Comparison of ENCODE assay signal across 21 mouse cellular contexts in the genomic region with DNA sequence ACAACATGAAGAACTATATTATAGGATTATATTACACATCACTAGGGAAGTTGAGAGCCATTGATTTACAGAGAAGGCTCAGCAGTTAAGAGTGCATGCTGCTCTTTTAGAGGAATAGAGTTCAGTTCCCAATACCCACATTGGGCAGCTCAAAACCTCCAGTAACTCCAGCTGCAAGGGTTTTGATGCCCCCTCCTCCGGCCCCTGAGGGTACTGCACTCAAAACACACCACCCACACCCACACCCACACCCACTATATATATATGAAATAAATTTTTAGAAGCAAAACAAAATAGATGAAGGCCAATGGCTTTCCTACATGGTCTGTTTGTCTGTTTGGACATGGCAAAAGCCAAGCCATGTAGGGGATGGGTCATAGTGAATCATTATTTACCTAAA. TPM values are rescaled to one million over a fixed set of nuclear protein-coding genes. Genes with fewer than 3 reads are reported as not detected.
DNase-seq lines count a peak whose midpoint lies in the region; ATAC-seq and TF ChIP-seq lines count a peak whose summit lies in the region.
"Had no signal": no experiment of that assay in that cellular context is flagged by ENCODE, and none has a peak within 500 bp of the region (broad histone marks: within the 10 kb centered on the region; RNA-seq: fewer than 3 reads in every experiment).

No protein-coding gene starts in this region.

- peak; percentile 24 to 49 (median 43); a peak in 5 of 6 replicates for TF ChIP-seq CTCF in MEL (IDR thresholded peaks at IDR 0.05 in 2 of 3, conservative IDR thresholded peaks at IDR 0.05 in 1 of 3; ENCODE audit: control insufficient read depth in 1 of 3, insufficient read depth in 1 of 3, low read depth in 2 of 3, low read length in 3 of 3, poor library complexity in 1 of 3, severe bottlenecking in 1 of 3)
- no peak for TF ChIP-seq CTCF in hindbrain, postnatal 0 days (IDR thresholded peaks at IDR 0.05; ENCODE audit: low read depth)

- no peak for TF ChIP-seq EP300 in MEL (IDR thresholded peaks at IDR 0.05; ENCODE audit: low read depth in 1 of 2, low read length in 2 of 2)

- no peaks in the 10 kb centered on the region for H3K36me3 ChIP-seq in midbrain, embryonic 11.5 days (ENCODE audit: control insufficient read depth, insufficient read depth, low read length)
- H3K36me3 ChIP-seq in midbrain, embryonic 13.5 days, result no peaks in the 10 kb centered on the region
- H3K36me3 ChIP-seq in MEL (ENCODE audit: control insufficient read depth in 1 of 2, insufficient read depth in 2 of 2, low read length in 2 of 2), result peaks cover 0 to 3% of the 10 kb centered on the region in 2 experiments; a peak in 1 of 4 replicates
- no peaks in the 10 kb centered on the region for H3K36me3 ChIP-seq in hindbrain, postnatal 0 days (ENCODE audit: insufficient read depth, low read length)
- no peaks in the 10 kb centered on the region for H3K36me3 ChIP-seq in heart, embryonic 12.5 days
- H3K36me3 ChIP-seq: embryonic facial prominence, embryonic 10.5 days; forebrain, embryonic 10.5 days; heart, embryonic 10.5 days; heart, embryonic 15.5 days; hindbrain, embryonic 13.5 days had no signal

- 89% methylated on average over 1 of the region's 1 CpGs for WGBS in midbrain, embryonic 11.5 days
- WGBS in midbrain, embryonic 13.5 days, result 90% methylated on average over 1 of the region's 1 CpGs
- 81% methylated on average over 1 of the region's 1 CpGs for WGBS in hindbrain, postnatal 0 days
- WGBS in heart, embryonic 12.5 days, result 79% methylated on average over 1 of the region's 1 CpGs

- no peak overlapping the region for H3K27ac ChIP-seq in midbrain, embryonic 11.5 days (ENCODE audit: low read depth, low read length)
- H3K27ac ChIP-seq in midbrain, embryonic 13.5 days, result no peak overlapping the region
- H3K27ac ChIP-seq in MEL (ENCODE audit: control insufficient read depth, low read depth, low read length), result no peak overlapping the region
- no peak overlapping the region for H3K27ac ChIP-seq in hindbrain, postnatal 0 days
- no peak overlapping the region for H3K27ac ChIP-seq in heart, embryonic 12.5 days (ENCODE audit: poor library complexity, severe bottlenecking)
- H3K27ac ChIP-seq: embryonic facial prominence, embryonic 10.5 days; forebrain, embryonic 10.5 days; heart, embryonic 10.5 days; heart, embryonic 15.5 days; hindbrain, embryonic 13.5 days had no signal

- peak; percentile 21 for TF ChIP-seq RAD21 in MEL (IDR thresholded peaks at IDR 0.05; ENCODE audit: low read depth, low read length)

- no peaks in the 10 kb centered on the region for H3K79me2 ChIP-seq in MEL (ENCODE audit: control insufficient read depth, insufficient read depth, low read length, poor library complexity)

- peak; percentile 37 for DNase-seq in midbrain, embryonic 11.5 days (ENCODE audit: low spot score, missing footprints)
- peak; percentile 33 for DNase-seq in 3T3-L1 (ENCODE audit: low read depth, low spot score)
- DNase-seq in MEL (ENCODE audit: low read depth, low spot score), result peak; percentile 43
- peak; percentile 30 for DNase-seq in induced T-regulatory cell, adult 2 months (ENCODE audit: low read depth)
- DNase-seq in hindbrain, postnatal 0 days (ENCODE audit: low spot score), result no peak
- DNase-seq: adrenal gland, adult 8-10 months; adrenal gland, postnatal 36 days; cerebellum, adult 2 months; cerebellum, postnatal 10 days; gastrocnemius, postnatal 36 days; heart, postnatal 14 days had no signal

- H3K9ac ChIP-seq in midbrain, embryonic 11.5 days (ENCODE audit: low read length), result no peak overlapping the region
- H3K9ac ChIP-seq in midbrain, embryonic 13.5 days (replicated peaks), result no peak overlapping the region
- no peak overlapping the region for H3K9ac ChIP-seq in MEL (ENCODE audit: control insufficient read depth, low read depth, low read length, poor library complexity, severe bottlenecking)
- no peak overlapping the region for H3K9ac ChIP-seq in hindbrain, postnatal 0 days (replicated peaks; ENCODE audit: low read length)
- H3K9ac ChIP-seq in heart, embryonic 12.5 days, result no peak overlapping the region
- H3K9ac ChIP-seq: heart, embryonic 15.5 days; hindbrain, embryonic 13.5 days had no signal

- H3K4me2 ChIP-seq in midbrain, embryonic 11.5 days, result no peak overlapping the region
- H3K4me2 ChIP-seq in midbrain, embryonic 13.5 days (replicated peaks), result no peak overlapping the region
- H3K4me2 ChIP-seq in hindbrain, postnatal 0 days (ENCODE audit: low read depth, low read length), result no peak overlapping the region
- H3K4me2 ChIP-seq in heart, embryonic 12.5 days, result no peak overlapping the region
- H3K4me2 ChIP-seq: heart, embryonic 15.5 days; hindbrain, embryonic 13.5 days had no signal

- H3K4me1 ChIP-seq in midbrain, embryonic 11.5 days (ENCODE audit: control insufficient read depth, insufficient read depth, low read length), result 0 out of 2 replicates have a peak, but pooled peaks cover 3% of the 10 kb centered on the region
- peaks cover 11% of the 10 kb centered on the region for H3K4me1 ChIP-seq in midbrain, embryonic 13.5 days (replicated peaks)
- H3K4me1 ChIP-seq in MEL (ENCODE audit: control insufficient read depth in 1 of 2, insufficient read depth in 2 of 2, low read length in 2 of 2), result peaks cover 3% of the 10 kb centered on the region in 2 experiments; a peak in 3 of 4 replicates
- peaks cover 12% of the 10 kb centered on the region; the same call in 1 of the 2 replicates for H3K4me1 ChIP-seq in hindbrain, postnatal 0 days (ENCODE audit: insufficient read depth, low read length)
- H3K4me1 ChIP-seq in heart, embryonic 12.5 days (replicated peaks), result peaks cover 27% of the 10 kb centered on the region

- H3K9me3 ChIP-seq in midbrain, embryonic 11.5 days (ENCODE audit: control insufficient read depth, low read length), result no peaks in the 10 kb centered on the region
- no peaks in the 10 kb centered on the region for H3K9me3 ChIP-seq in midbrain, embryonic 13.5 days
- no peaks in the 10 kb centered on the region for H3K9me3 ChIP-seq in MEL (replicated peaks; ENCODE audit: insufficient read depth, low read length)
- H3K9me3 ChIP-seq in hindbrain, postnatal 0 days (ENCODE audit: low read length), result no peaks in the 10 kb centered on the region
- no peaks in the 10 kb centered on the region for H3K9me3 ChIP-seq in heart, embryonic 12.5 days (replicated peaks)
- H3K9me3 ChIP-seq: embryonic facial prominence, embryonic 10.5 days; forebrain, embryonic 10.5 days; heart, embryonic 10.5 days; heart, embryonic 15.5 days; hindbrain, embryonic 13.5 days had no signal

- H3K27me3 ChIP-seq in midbrain, embryonic 11.5 days (ENCODE audit: control insufficient read depth, insufficient read depth, low read length), result no peaks in the 10 kb centered on the region
- no peaks in the 10 kb centered on the region for H3K27me3 ChIP-seq in midbrain, embryonic 13.5 days
- H3K27me3 ChIP-seq in MEL (ENCODE audit: control insufficient read depth in 1 of 2, insufficient read depth in 2 of 2, low read length in 2 of 2), result no peaks in the 10 kb centered on the region
- H3K27me3 ChIP-seq in hindbrain, postnatal 0 days (ENCODE audit: insufficient read depth, low read length), result no peaks in the 10 kb centered on the region
- H3K27me3 ChIP-seq in heart, embryonic 12.5 days (replicated peaks), result no peaks in the 10 kb centered on the region
- H3K27me3 ChIP-seq: heart, embryonic 15.5 days; hindbrain, embryonic 13.5 days; Patski had no signal

- TF ChIP-seq POLR2A in MEL (IDR thresholded peaks at IDR 0.05; ENCODE audit: control insufficient read depth in 1 of 2, insufficient read depth in 1 of 2, low read depth in 1 of 2, low read length in 2 of 2, poor library complexity in 1 of 2), result no peak

- no peak for ATAC-seq in midbrain, embryonic 11.5 days (ENCODE audit: low FRiP score)
- no peak for ATAC-seq in midbrain, embryonic 13.5 days
- ATAC-seq in hindbrain, postnatal 0 days, result no peak
- no peak for ATAC-seq in heart, embryonic 12.5 days (ENCODE audit: insufficient number of reproducible peaks, low FRiP score)
- ATAC-seq: forebrain, embryonic 14.5 days; Patski had no signal

- no peak overlapping the region for H3K4me3 ChIP-seq in midbrain, embryonic 11.5 days (ENCODE audit: low read depth, low read length)
- no peak overlapping the region for H3K4me3 ChIP-seq in midbrain, embryonic 13.5 days (replicated peaks)
- H3K4me3 ChIP-seq in MEL (ENCODE audit: control insufficient read depth in 1 of 2, insufficient read depth in 1 of 2, low read depth in 2 of 2, low read length in 2 of 2), result no peak overlapping the region
- no peak overlapping the region for H3K4me3 ChIP-seq in hindbrain, postnatal 0 days (ENCODE audit: low read length)
- H3K4me3 ChIP-seq in heart, embryonic 12.5 days, result no peak overlapping the region
- H3K4me3 ChIP-seq: embryonic facial prominence, embryonic 10.5 days; erythroblast, embryonic 14.5 days; forebrain, embryonic 10.5 days; heart, embryonic 10.5 days; heart, embryonic 15.5 days; hindbrain, embryonic 13.5 days had no signal

TF ChIP-seq in MEL, 35 proteins besides CTCF, POLR2A, EP300 and RAD21:
- TF ChIP-seq SMC3 (IDR thresholded peaks at IDR 0.05; ENCODE audit: low read depth, low read length), result peak; percentile 36
- no peak for TF ChIP-seq E2F4 (IDR thresholded peaks at IDR 0.05; ENCODE audit: borderline replicate concordance, low read depth, low read length)

RNA-seq across cellular contexts. Expression of gene Dennd4a, which starts 33.0 kb away (rescaled TPM):
- polyA plus RNA-seq in midbrain, embryonic 11.5 days (2014; fragmentation: Nextera tagmentation; extraction: Ambion mirVana), result 8.4 and 8.9 TPM in 2 replicates
- 9.7 and 10.4 TPM in 2 replicates for polyA plus RNA-seq in midbrain, embryonic 13.5 days (2015; fragmentation: Nextera tagmentation; extraction: Ambion mirVana)
- 7.7 and 12.1 TPM in 2 replicates for total RNA-seq in MEL (2012; rRNA removed)
- polyA plus RNA-seq in MEL (2012; ENCODE audit: insufficient read depth in 1 of 2, insufficient read length in 2 of 2, low read depth in 1 of 2, low replicate concordance in 2 of 2, missing spikeins in 1 of 2), result 10 to 100 TPM; 24.9 to 74.8 TPM
- 15.4 and 17.6 TPM in 2 replicates for total RNA-seq in hindbrain, postnatal 0 days (2014; rRNA removed)
- 7.0 and 8.8 TPM in 2 replicates for polyA plus RNA-seq in hindbrain, postnatal 0 days (2015; fragmentation: Nextera tagmentation; extraction: Ambion mirVana)
- 5.4 and 8.0 TPM in 2 replicates for polyA plus RNA-seq in heart, embryonic 12.5 days (2016; fragmentation: Nextera tagmentation; extraction: Ambion mirVana)

RNA-seq across cellular contexts. Expression of gene Rab11a, which starts 40.6 kb away (rescaled TPM):
- polyA plus RNA-seq in midbrain, embryonic 11.5 days (2014; fragmentation: Nextera tagmentation; extraction: Ambion mirVana), result 300 and 312 TPM in 2 replicates
- 378 and 397 TPM in 2 replicates for polyA plus RNA-seq in midbrain, embryonic 13.5 days (2015; fragmentation: Nextera tagmentation; extraction: Ambion mirVana)
- 93.7 and 114 TPM in 2 replicates for total RNA-seq in MEL (2012; rRNA removed)
- polyA plus RNA-seq in MEL (2012; ENCODE audit: insufficient read depth in 1 of 2, insufficient read length in 2 of 2, low read depth in 1 of 2, low replicate concordance in 2 of 2, missing spikeins in 1 of 2), result 100 to 1,000 TPM in 1 of 2 experiments, not detected in 1; 212 TPM
- total RNA-seq in hindbrain, postnatal 0 days (2014; rRNA removed), result 153 and 158 TPM in 2 replicates
- 465 and 469 TPM in 2 replicates for polyA plus RNA-seq in hindbrain, postnatal 0 days (2015; fragmentation: Nextera tagmentation; extraction: Ambion mirVana)
- 325 and 346 TPM in 2 replicates for polyA plus RNA-seq in heart, embryonic 12.5 days (2016; fragmentation: Nextera tagmentation; extraction: Ambion mirVana)
